Mouse (Mus musculus): ENCODE measurements around the gene Mslnl.

Gene Mslnl

GRCm38 (mm10) chr17:25743831-25744230, 8.0 kb downstream of the Mslnl start:
- DNase-seq (ENCODE audit: low read depth, low spot score), result no peak

GRCm38 (mm10) chr17:25744311-25744710, 8.5 kb downstream of the Mslnl start:
- DNase-seq (ENCODE audit: low read depth, low spot score), result no peak

- DNase-seq (ENCODE audit: low read depth, low spot score), result no peak
Observed at GRCm38 (mm10) chr17:25748238-25748637, 12.4 kb downstream of the Mslnl start.

GRCm38 (mm10) chr17:25749314-25749713, 13.5 kb downstream of the Mslnl start:
- no peak for DNase-seq (ENCODE audit: low read depth, low spot score)

- DNase-seq (ENCODE audit: low read depth, low spot score), result no peak
Observed at GRCm38 (mm10) chr17:25751446-25751845, 15.6 kb downstream of the Mslnl start.

GRCm38 (mm10) chr17:25754241-25754640, 18.4 kb downstream of the Mslnl start, which contains the start of gene Msln:
Msln (minus strand) TSS chr17:25754378.
- no peak for DNase-seq (ENCODE audit: low read depth, low spot score)

GRCm38 (mm10) chr17:25755086-25755485, 19.2 kb downstream of the Mslnl start:
- peak; percentile 86 for DNase-seq (ENCODE audit: low read depth, low spot score)

GRCm38 (mm10) chr17:25755627-25756377, 20.0 kb downstream of the Mslnl start:
- peak; percentile 93 for DNase-seq (ENCODE audit: low read depth, low spot score)

- DNase-seq (ENCODE audit: low read depth, low spot score), result peak; percentile 99
Observed at GRCm38 (mm10) chr17:25756378-25757242, 20.8 kb downstream of the Mslnl start.

- no peak for DNase-seq (ENCODE audit: low read depth, low spot score)
Observed at GRCm38 (mm10) chr17:25757691-25758090, 21.8 kb downstream of the Mslnl start.

GRCm38 (mm10) chr17:25760148-25760547, 24.3 kb downstream of the Mslnl start:
- DNase-seq (ENCODE audit: low read depth, low spot score), result no peak

GRCm38 (mm10) chr17:25761561-25761970, 25.7 kb downstream of the Mslnl start:
- no peak for DNase-seq (ENCODE audit: low read depth, low spot score)

GRCm38 (mm10) chr17:25762591-25762990, 26.7 kb downstream of the Mslnl start:
- DNase-seq (ENCODE audit: low read depth, low spot score), result peak; percentile 60

- no peak for DNase-seq (ENCODE audit: low read depth, low spot score)
Observed at GRCm38 (mm10) chr17:25765886-25766285, 30.0 kb downstream of the Mslnl start.

GRCm38 (mm10) chr17:25769331-25769730, 33.5 kb downstream of the Mslnl start:
- no peak for DNase-seq (ENCODE audit: low read depth, low spot score)

GRCm38 (mm10) chr17:25773549-25774120, 37.8 kb downstream of the Mslnl start, which contains the start of gene Narfl:
Narfl (plus strand) TSS chr17:25773776.
- peak; percentile 98 for DNase-seq (ENCODE audit: low read depth, low spot score)

- DNase-seq (ENCODE audit: low read depth, low spot score), result no peak
Observed at GRCm38 (mm10) chr17:25775318-25776062, 39.6 kb downstream of the Mslnl start.

GRCm38 (mm10) chr17:25777948-25778347, 42.1 kb downstream of the Mslnl start:
- DNase-seq (ENCODE audit: low read depth, low spot score), result no peak

- no peak for DNase-seq (ENCODE audit: low read depth, low spot score)
Observed at GRCm38 (mm10) chr17:25781339-25781738, 45.5 kb downstream of the Mslnl start.

GRCm38 (mm10) chr17:25783086-25783485, 47.2 kb downstream of the Mslnl start:
- no peak for DNase-seq (ENCODE audit: low read depth, low spot score)

- no peak for DNase-seq (ENCODE audit: low read depth, low spot score)
Observed at GRCm38 (mm10) chr17:25783861-25784574, 48.2 kb downstream of the Mslnl start.

Data from R1 (cell line).